Mouse (Mus musculus) C2C12 (cell line): ENCODE measurements around the gene Olfr466. TPM values are rescaled to one million over a fixed set of nuclear protein-coding genes. Genes with fewer than 3 reads are reported as not detected.

ENCODE experiments used
- H3K27me3 ChIP-seq: one replicate; pipeline ENCODE4 v1.6.1; 2011; ENCODE audit not compliant: control insufficient read depth, insufficient read depth, insufficient read length
- H3K36me3 ChIP-seq: one replicate; pipeline ENCODE4 v1.6.1; 2011; ENCODE audit not compliant: control insufficient read depth, insufficient read depth
- H3K4me3 ChIP-seq: one replicate; pipeline ENCODE4 v1.5.1; 2011; ENCODE audit warnings: mild to moderate bottlenecking, control low read depth; ENCODE audit not compliant: poor library complexity, insufficient read depth, severe bottlenecking
- H3K79me2 ChIP-seq: one replicate; pipeline ENCODE4 v1.6.1; 2011; ENCODE audit not compliant: control insufficient read depth, insufficient read depth
- H3K79me3 ChIP-seq: one replicate; pipeline ENCODE4 v1.6.1; 2011; ENCODE audit warnings: low read depth, control low read depth
- H3ac ChIP-seq: one replicate; pipeline ENCODE3; 2011; ENCODE audit warnings: low read depth; ENCODE audit not compliant: control insufficient read depth, insufficient read length
- CEBPB ChIP-seq: IDR thresholded peaks from one replicate; pipeline ENCODE4 v1.6.1; 2011; ENCODE audit warnings: low read depth, mild to moderate bottlenecking, control low read depth, moderate library complexity
- CTCF ChIP-seq: IDR thresholded peaks from one replicate; pipeline ENCODE4 v1.5.1; 2011; ENCODE audit not compliant: control insufficient read depth, insufficient read depth, insufficient read length
- FOSL1 ChIP-seq: IDR thresholded peaks from one replicate; pipeline ENCODE4 v1.8.0; 2011; ENCODE audit warnings: mild to moderate bottlenecking, low read length; ENCODE audit not compliant: poor library complexity, insufficient read depth, severe bottlenecking
- MAX ChIP-seq: IDR thresholded peaks from one replicate; pipeline ENCODE4 v1.6.1; 2011; ENCODE audit warnings: mild to moderate bottlenecking, control low read depth
- MYOD1 ChIP-seq: IDR thresholded peaks from one replicate; pipeline ENCODE4 v1.6.1; 2011; ENCODE audit warnings: low read depth; ENCODE audit not compliant: control insufficient read depth, insufficient read length
- MYOG ChIP-seq: IDR thresholded peaks from one replicate; pipeline ENCODE4 v1.6.1; 2011; ENCODE audit not compliant: control insufficient read depth, insufficient read length; ENCODE audit errors: extremely low read depth
- USF1 ChIP-seq: IDR thresholded peaks from one replicate; pipeline ENCODE4 v1.6.1; 2011; ENCODE audit warnings: low read depth, mild to moderate bottlenecking, control low read depth, moderate library complexity
- polyA plus RNA-seq: library from polyadenylated mRNA; unstranded; fragments of >200 nt; fragmentation: generic; extraction: Trizol; gene quantifications from one replicate; pipeline ENCODE4 v1.2.1, GENCODE M21; 2012; ENCODE audit warnings: missing spikeins

The Olfr466 gene
- polyA plus RNA-seq, 1 experiment, result not detected

GRCm38 (mm10) chr13:65175734-65176471, 25.9 kb downstream of the Olfr466 start:
- no peaks in the 10 kb centered on the region for H3K79me2 ChIP-seq
- H3K36me3 ChIP-seq, result no peaks in the 10 kb centered on the region
- no peak overlapping the region for H3K4me3 ChIP-seq
- no peaks in the 10 kb centered on the region for H3K27me3 ChIP-seq
- TF ChIP-seq MYOG (no peak), MAX (no peak), USF1 (no peak), FOSL1 (no peak), MYOD1 (no peak), CEBPB (no peak), CTCF (no peak)
- no peaks in the 10 kb centered on the region for H3K79me3 ChIP-seq
- no peak overlapping the region for H3ac ChIP-seq

GRCm38 (mm10) chr13:65176472-65177091, 26.5 kb downstream of the Olfr466 start:
- Histone ChIP-seq H3K4me3 (no peak overlapping the region), H3K79me3 (no peaks in the 10 kb centered on the region), H3K36me3 (no peaks in the 10 kb centered on the region), H3ac (no peak overlapping the region), H3K79me2 (no peaks in the 10 kb centered on the region), H3K27me3 (no peaks in the 10 kb centered on the region)
- TF ChIP-seq USF1 (no peak), CTCF (no peak), MYOD1 (no peak), FOSL1 (no peak), MYOG (no peak), MAX (no peak)

DNA sequence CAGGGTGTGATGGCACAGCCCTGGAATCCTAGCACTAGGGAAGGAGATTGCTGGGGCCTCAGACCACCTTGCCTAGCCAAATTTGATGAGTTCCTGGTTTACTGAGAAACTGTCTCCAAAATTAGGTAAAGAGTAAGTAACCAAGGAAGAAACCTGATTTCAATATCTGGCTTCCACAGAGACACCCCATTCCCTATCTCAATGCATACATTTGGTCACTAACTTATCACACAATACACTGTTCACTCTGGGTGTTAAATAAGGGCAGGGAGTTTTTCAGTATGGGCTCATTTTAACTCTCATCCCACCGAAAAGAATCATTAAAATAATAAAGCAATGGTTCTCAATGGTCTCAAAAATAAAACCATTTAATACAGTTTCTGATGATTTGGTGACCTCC, 50.6 kb downstream of the Olfr466 start:
- H3ac ChIP-seq, result no peak overlapping the region
- no peaks in the 10 kb centered on the region for H3K27me3 ChIP-seq
- no peaks in the 10 kb centered on the region for H3K79me3 ChIP-seq
- no peaks in the 10 kb centered on the region for H3K36me3 ChIP-seq
- no peaks in the 10 kb centered on the region for H3K79me2 ChIP-seq
- TF ChIP-seq FOSL1 (no peak), MAX (no peak), USF1 (no peak), CEBPB (no peak), CTCF (no peak), MYOG (no peak), MYOD1 (no peak)
- H3K4me3 ChIP-seq, result no peak overlapping the region

Other genes starting within 250 kb of the Olfr466 start
- not detected for gene Cntnap3, start 246.3 kb upstream of the Olfr466 start, polyA plus RNA-seq
- not detected for gene Spata31, start 232.8 kb upstream of the Olfr466 start, polyA plus RNA-seq
- gene Spata31d1c, start 117.2 kb upstream of the Olfr466 start, polyA plus RNA-seq, result not detected
- gene Prss47, start 97.5 kb upstream of the Olfr466 start, polyA plus RNA-seq, result not detected
- 7.3 TPM for gene Mfsd14b, start 37.3 kb upstream of the Olfr466 start, polyA plus RNA-seq
- gene Olfr465-ps1, start 12.2 kb upstream of the Olfr466 start, polyA plus RNA-seq, result not detected
- not detected for gene Nlrp4f, start 55.7 kb downstream of the Olfr466 start, polyA plus RNA-seq
- 0.02 TPM for gene Gm10775, start 109.3 kb downstream of the Olfr466 start, polyA plus RNA-seq
- gene Zfp369, start 128.6 kb downstream of the Olfr466 start, polyA plus RNA-seq, result 4.4 TPM